Mouse (Mus musculus) small intestine, adult 2 months (tissue): ENCODE results near the gene Zfp628. TPM values are rescaled to one million over a fixed set of nuclear protein-coding genes. Genes with fewer than 3 reads are reported as not detected.

Source experiments
- H3K27ac ChIP-seq: fragments of 200-500 bp; 2 replicates; pipeline ENCODE4 v1.5.1; 2012; ENCODE audit warnings: low read depth, low read length, control low read depth, inconsistent platforms; ENCODE audit not compliant: insufficient read depth
- H3K27me3 ChIP-seq: fragments of 200-500 bp; 2 replicates; pipeline ENCODE4 v1.6.1; 2012; ENCODE audit warnings: mild to moderate bottlenecking, moderate library complexity, low read length, inconsistent platforms; ENCODE audit not compliant: control insufficient read depth, insufficient read depth
- H3K36me3 ChIP-seq: fragments of 200-500 bp; 2 replicates; pipeline ENCODE4 v1.6.1; 2012; ENCODE audit warnings: mild to moderate bottlenecking, low read length, control low read depth, inconsistent platforms; ENCODE audit not compliant: control insufficient read depth, insufficient read depth
- H3K4me1 ChIP-seq: fragments of 200-500 bp; 2 replicates; pipeline ENCODE4 v1.6.1; 2012; ENCODE audit warnings: low read length, inconsistent platforms, mixed read lengths; ENCODE audit not compliant: control insufficient read depth, insufficient read depth, insufficient read length
- H3K4me3 ChIP-seq: fragments of 200-500 bp; 2 replicates; pipeline ENCODE4 v1.5.1; 2012; ENCODE audit warnings: low read depth, mild to moderate bottlenecking, control low read depth, inconsistent platforms, low read length, moderate library complexity
- CTCF ChIP-seq: fragments of 200-500 bp; IDR thresholded peaks from 2 replicates; pipeline ENCODE4 v1.5.1; 2012; ENCODE audit warnings: low read depth, mild to moderate bottlenecking, control low read depth, inconsistent platforms, low read length, moderate library complexity, mixed read lengths; ENCODE audit not compliant: insufficient replicate concordance, insufficient read length; ENCODE audit errors: extremely low read depth
- POLR2A ChIP-seq: fragments of 200-500 bp; IDR thresholded peaks from 2 replicates; pipeline ENCODE4 v1.6.1; 2012; ENCODE audit warnings: low read depth, mild to moderate bottlenecking, control low read depth, inconsistent platforms, low read length, moderate library complexity
- WGBS: fragments of 180-500 bp; shearing (Covaris S2); methylation state at CpG from one replicate; pipeline ENCODE4 v1.1.7; 2018; 5-methylcytosine and 5-hydroxymethylcytosine counted together
- polyA plus RNA-seq: library from polyadenylated mRNA; depleted of rRNA; stranded (reverse); fragments of >200 nt; gene quantifications from 2 replicates; pipeline ENCODE4 v1.2.3, GENCODE M21; 2012

Zfp628 gene
- polyA plus RNA-seq, 1 experiment, result 41.4 TPM

GRCm38 (mm10) chr7:4934160-4934914, 19.3 kb downstream of the Zfp628 start:
- 74% methylated on average over 4 of the region's 4 CpGs for WGBS
- no peak overlapping the region for H3K27ac ChIP-seq
- no peaks in the 10 kb centered on the region for H3K4me1 ChIP-seq
- no peaks in the 10 kb centered on the region for H3K27me3 ChIP-seq
- H3K36me3 ChIP-seq, result no peaks in the 10 kb centered on the region
- TF ChIP-seq POLR2A (no peak), CTCF (no peak; the same call in 1 of the 2 replicates)
- H3K4me3 ChIP-seq, result no peak overlapping the region

GRCm38 (mm10) chr7:4936832-4937231, 21.8 kb downstream of the Zfp628 start:
- H3K27ac ChIP-seq, result no peak overlapping the region
- 0 out of 2 replicates have a peak, but pooled peaks cover 1% of the 10 kb centered on the region for H3K4me1 ChIP-seq
- TF ChIP-seq POLR2A (no peak), CTCF (no peak)
- no peaks in the 10 kb centered on the region for H3K27me3 ChIP-seq
- H3K36me3 ChIP-seq, result no peaks in the 10 kb centered on the region
- H3K4me3 ChIP-seq, result no peak overlapping the region
- 52% methylated on average over 10 of the region's 10 CpGs for WGBS

- no peak overlapping the region for H3K4me3 ChIP-seq
- WGBS, result 70% methylated on average over 11 of the region's 11 CpGs
- no peak for TF ChIP-seq POLR2A
- TF ChIP-seq CTCF, result no peak
Observed at GRCm38 (mm10) chr7:4937392-4937791, 22.4 kb downstream of the Zfp628 start.

GRCm38 (mm10) chr7:4938456-4938855, 23.4 kb downstream of the Zfp628 start:
- Histone ChIP-seq H3K4me3 (no peak overlapping the region), H3K36me3 (no peaks in the 10 kb centered on the region), H3K27me3 (no peaks in the 10 kb centered on the region), H3K27ac (no peak overlapping the region), H3K4me1 (peaks cover 3% of the 10 kb centered on the region)
- TF ChIP-seq POLR2A (no peak), CTCF (peak; percentile 84; the same call in 1 of the 2 replicates)
- 39% methylated on average over 2 of the region's 2 CpGs for WGBS

More at GRCm38 (mm10) chr7:4937392-4937791, 22.4 kb downstream of the Zfp628 start:
- no peaks in the 10 kb centered on the region for H3K27me3 ChIP-seq
- H3K36me3 ChIP-seq, result no peaks in the 10 kb centered on the region
- H3K27ac ChIP-seq, result no peak overlapping the region
- 0 out of 2 replicates have a peak, but pooled peaks cover 1% of the 10 kb centered on the region for H3K4me1 ChIP-seq

- H3K36me3 ChIP-seq, result no peaks in the 10 kb centered on the region
- H3K27ac ChIP-seq, result no peak overlapping the region
- no peak for TF ChIP-seq POLR2A
- peak; percentile 94; the same call in 1 of the 2 replicates for TF ChIP-seq CTCF
- no peaks in the 10 kb centered on the region for H3K27me3 ChIP-seq
- WGBS, result 10% methylated on average over 9 of the region's 9 CpGs
- H3K4me1 ChIP-seq, result peaks cover 6% of the 10 kb centered on the region
- no peak overlapping the region for H3K4me3 ChIP-seq
Observed at GRCm38 (mm10) chr7:4940068-4940479, 25.1 kb downstream of the Zfp628 start.

GRCm38 (mm10) chr7:4942673-4943072, 27.7 kb downstream of the Zfp628 start:
- H3K4me1 ChIP-seq, result peaks cover 6% of the 10 kb centered on the region

GRCm38 (mm10) chr7:4943223-4943815, 28.3 kb downstream of the Zfp628 start:
- WGBS, result 6% methylated on average over 15 of the region's 15 CpGs
- peaks cover 6% of the 10 kb centered on the region for H3K4me1 ChIP-seq
- no peak for TF ChIP-seq POLR2A
- TF ChIP-seq CTCF, result peak; percentile 98
- H3K27me3 ChIP-seq, result no peaks in the 10 kb centered on the region
- H3K4me3 ChIP-seq, result peak overlapping the region; percentile 63
- no peak overlapping the region for H3K27ac ChIP-seq
- H3K36me3 ChIP-seq, result no peaks in the 10 kb centered on the region

More at GRCm38 (mm10) chr7:4942673-4943072, 27.7 kb downstream of the Zfp628 start:
- no peak overlapping the region for H3K27ac ChIP-seq
- no peak for TF ChIP-seq POLR2A
- TF ChIP-seq CTCF, result no peak
- H3K36me3 ChIP-seq, result no peaks in the 10 kb centered on the region
- no peaks in the 10 kb centered on the region for H3K27me3 ChIP-seq
- no peak overlapping the region for H3K4me3 ChIP-seq
- 34% methylated on average over 5 of the region's 5 CpGs for WGBS
